Mouse (Mus musculus) heart, embryonic 15.5 days (tissue): Measurements from ENCODE around the gene Phf21a. TPM values are rescaled to one million over a fixed set of nuclear protein-coding genes. Genes with fewer than 3 reads are reported as not detected.

Source experiments
- ATAC-seq: fragments of 200-750 bp; cut with Nextera tagmentation; replicated peaks from 2 replicates; pipeline ENCODE4 v1.8.0; 2017; ENCODE audit warnings: low read depth, moderate TSS enrichment; ENCODE audit not compliant: insufficient number of reproducible peaks, insufficient read depth, low FRiP score
- H3K27ac ChIP-seq: fragments of 300-500 bp; sonication (generic); 2 replicates; pipeline ENCODE4 v1.5.1; 2015; ENCODE audit warnings: mild to moderate bottlenecking, inconsistent platforms
- H3K27me3 ChIP-seq: fragments of 300-500 bp; sonication (generic); 2 replicates; pipeline ENCODE4 v1.6.1; 2015; ENCODE audit warnings: inconsistent platforms
- H3K36me3 ChIP-seq: fragments of 300-500 bp; sonication (generic); 2 replicates; pipeline ENCODE4 v1.6.1; 2015; ENCODE audit warnings: mild to moderate bottlenecking, inconsistent platforms
- H3K4me1 ChIP-seq: fragments of 300-500 bp; sonication (generic); replicated peaks from 2 replicates; pipeline ENCODE4 v1.6.1; 2015; ENCODE audit warnings: inconsistent platforms
- H3K4me2 ChIP-seq: fragments of 300-500 bp; sonication (generic); 2 replicates; pipeline ENCODE4 v1.6.1; 2015; ENCODE audit warnings: inconsistent platforms, mild to moderate bottlenecking, moderate library complexity
- H3K4me3 ChIP-seq: fragments of 300-500 bp; sonication (generic); 2 replicates; pipeline ENCODE4 v1.5.1; 2015; ENCODE audit warnings: mild to moderate bottlenecking, inconsistent platforms
- H3K9ac ChIP-seq: fragments of 300-500 bp; sonication (generic); 2 replicates; pipeline ENCODE4 v1.6.1; 2015; ENCODE audit warnings: mild to moderate bottlenecking, inconsistent platforms
- H3K9me3 ChIP-seq: fragments of 300-500 bp; sonication (generic); replicated peaks from 2 replicates; pipeline ENCODE4 v1.6.1; 2016; ENCODE audit warnings: inconsistent platforms
- WGBS: fragments of 180-500 bp; shearing (Covaris S2); methylation state at CpG from one replicate; pipeline ENCODE4 v1.1.7; 2015; ENCODE audit warnings: mixed read lengths; 5-methylcytosine and 5-hydroxymethylcytosine counted together
- microRNA counts: library from miRNA; unstranded; fragments of <30 nt; microRNA quantifications from one replicate; lab custom pipeline; 2016
- microRNA-seq: library from miRNA; unstranded; fragments of <30 nt; microRNA quantifications from one replicate; pipeline ENCODE4, GENCODE M21; 2016
- polyA plus RNA-seq: library from polyadenylated mRNA; unstranded; fragments of >200 nt; fragmentation: Nextera tagmentation; extraction: Ambion mirVana; gene quantifications from 2 replicates; pipeline ENCODE4 v1.2.1, GENCODE M21; 2015

The Phf21a gene
- polyA plus RNA-seq, 1 experiment from 2014 or later, result 15.0 TPM

DNA sequence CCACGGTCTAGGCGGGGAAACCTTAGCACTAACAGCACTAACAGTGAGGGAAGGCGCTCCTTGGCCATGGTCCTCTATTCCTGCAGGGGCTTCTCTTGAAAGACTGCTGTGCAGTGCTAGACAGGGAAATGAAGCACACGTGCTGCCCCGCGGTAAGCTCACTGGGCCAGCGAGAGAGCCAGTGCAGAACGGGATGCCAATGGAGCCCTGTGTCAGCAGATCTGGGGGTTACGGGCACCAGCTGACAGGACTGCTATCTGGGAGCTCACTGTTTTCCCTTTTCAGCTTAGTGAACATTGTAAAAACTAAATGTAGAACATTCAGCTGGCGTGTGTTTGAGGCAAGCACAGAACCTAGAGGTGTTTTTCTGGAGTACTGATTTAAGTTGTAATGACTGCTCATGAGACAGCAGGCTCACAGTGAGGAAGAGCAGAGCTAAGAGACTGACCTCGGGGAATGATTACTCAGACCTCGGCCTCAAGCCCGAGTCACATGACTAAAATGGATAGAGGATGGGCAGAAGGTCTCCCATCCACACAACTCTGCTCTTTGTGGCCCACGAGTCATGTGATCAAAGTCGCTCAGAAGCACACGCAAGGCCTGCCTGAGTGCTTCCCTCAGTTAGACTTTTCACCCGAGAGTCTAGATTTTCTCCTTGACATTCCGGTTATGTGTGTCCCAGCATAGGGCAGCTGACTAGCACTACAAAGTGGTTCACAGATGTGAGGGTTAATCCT, 315.6 kb downstream of the Phf21a start:
- no peak overlapping the region for H3K27ac ChIP-seq

DNA sequence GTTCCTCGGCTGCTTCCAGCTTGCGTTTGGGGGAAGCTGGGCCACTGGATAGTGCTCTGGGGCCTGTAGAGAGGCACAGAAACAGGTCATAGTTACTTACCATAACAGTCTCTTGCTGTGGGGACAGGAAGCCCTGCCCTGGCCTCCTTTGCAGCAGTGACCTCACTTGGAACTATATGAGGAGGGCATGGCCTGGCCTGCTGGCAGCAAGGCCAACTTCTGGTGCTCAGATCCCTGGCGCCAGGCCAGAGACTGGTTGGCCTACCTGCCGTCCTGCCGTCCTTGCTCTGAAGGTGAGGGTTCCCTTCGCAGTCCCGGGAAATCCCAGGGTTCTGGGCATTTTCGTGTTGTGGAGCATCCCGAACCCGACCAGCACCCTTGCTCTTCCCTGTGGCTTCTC, 318.8 kb downstream of the Phf21a start:
- peaks cover 89% of the 10 kb centered on the region for H3K36me3 ChIP-seq
- ATAC-seq, result no peak
- no peaks in the 10 kb centered on the region for H3K9me3 ChIP-seq
- H3K4me1 ChIP-seq, result no peaks in the 10 kb centered on the region
- H3K9ac ChIP-seq, result no peak overlapping the region
- no peak overlapping the region for H3K4me3 ChIP-seq
- no peak overlapping the region for H3K27ac ChIP-seq
- H3K4me2 ChIP-seq, result no peak overlapping the region
- 82% methylated on average over 10 of the region's 10 CpGs for WGBS
- no peaks in the 10 kb centered on the region for H3K27me3 ChIP-seq

More for the DNA sequence above, 315.6 kb downstream of the Phf21a start:
- Histone ChIP-seq H3K4me3 (no peak overlapping the region), H3K4me2 (no peak overlapping the region), H3K27me3 (no peaks in the 10 kb centered on the region), H3K9me3 (no peaks in the 10 kb centered on the region), H3K4me1 (no peaks in the 10 kb centered on the region), H3K36me3 (peaks cover 90% of the 10 kb centered on the region), H3K9ac (no peak overlapping the region)
- no peak for ATAC-seq
- 89% methylated on average over 18 of the region's 18 CpGs for WGBS

MicroRNAs encoded within 50 kb of the gene (microRNA counts, 519-probe panel; counts per million panel counts)
- microRNA mmu-miR-1955 (lab: Ali Mortazavi, UCI), result 3,144 counts per million, percentile 75 among the panel's probes with 10 or more counts

Small RNA genes within 50 kb of the gene (microRNA-seq; reads per million reads assigned to microRNA genes)
- gene Mir1955 (22.9 reads per million, percentile 35 among the genes with 10 or more reads in this experiment), gene Mir7000 (not detected)

Other genes with a start within 250 kb of the Phf21a start
- gene Chrm4, start 165.9 kb upstream of the Phf21a start, polyA plus RNA-seq, result not detected in 2 replicates
- 293 and 372 TPM in 2 replicates for gene Mdk, start 160.8 kb upstream of the Phf21a start, polyA plus RNA-seq
- gene Gm9821, start 147.4 kb upstream of the Phf21a start, polyA plus RNA-seq, result 1.7 and 2.2 TPM in 2 replicates
- gene Dgkz, start 117.3 kb upstream of the Phf21a start, polyA plus RNA-seq, result 26.6 and 48.2 TPM in 2 replicates
- gene Creb3l1, start 68.6 kb upstream of the Phf21a start, polyA plus RNA-seq, result 7.5 and 11.2 TPM in 2 replicates